Mouse (Mus musculus) large intestine, adult 2 months (tissue): ENCODE measurements around the gene Fli1. TPM values are rescaled to one million over a fixed set of nuclear protein-coding genes. Genes with fewer than 3 reads are reported as not detected.

Experiments used
- DNase-seq: peaks from one replicate; pipeline ENCODE4 v3.0.0-alpha.2; 2012; ENCODE audit warnings: low read depth, low spot score
- WGBS: fragments of 180-500 bp; shearing (Covaris S2); methylation state at CpG from one replicate; pipeline ENCODE4 v1.1.7; 2018; 5-methylcytosine and 5-hydroxymethylcytosine counted together
- polyA plus RNA-seq: library from polyadenylated mRNA; depleted of rRNA; stranded (reverse); fragments of >200 nt; gene quantifications from 2 replicates; pipeline ENCODE4 v1.2.3, GENCODE M21; 2012

Gene Fli1
- polyA plus RNA-seq, 1 experiment = 2.2 TPM

- WGBS = 70% methylated on average over 5 of the region's 5 CpGs
Observed at GRCm38 (mm10) chr9:32480418-32480817, 62.2 kb downstream of the Fli1 start.

GRCm38 (mm10) chr9:32478799-32479198, 63.9 kb downstream of the Fli1 start:
- DNase-seq = no peak
- 60% methylated on average over 3 of the region's 3 CpGs for WGBS

More at GRCm38 (mm10) chr9:32480418-32480817, 62.2 kb downstream of the Fli1 start:
- DNase-seq = no peak

- WGBS = 25% methylated on average over 2 of the region's 2 CpGs
- no peak for DNase-seq
Observed at GRCm38 (mm10) chr9:32478087-32478486, 64.6 kb downstream of the Fli1 start.

GRCm38 (mm10) chr9:32476604-32477003, 66.1 kb downstream of the Fli1 start:
- WGBS = 88% methylated on average over 10 of the region's 10 CpGs
- DNase-seq = no peak

GRCm38 (mm10) chr9:32474621-32475390, 67.9 kb downstream of the Fli1 start:
- 66% methylated on average over 10 of the region's 10 CpGs for WGBS

GRCm38 (mm10) chr9:32472346-32472745, 70.3 kb downstream of the Fli1 start:
- no peak for DNase-seq
- WGBS = 77% methylated on average over 3 of the region's 3 CpGs

More at GRCm38 (mm10) chr9:32474621-32475390, 67.9 kb downstream of the Fli1 start:
- no peak for DNase-seq

- WGBS = 86% methylated on average over 8 of the region's 8 CpGs
Observed at GRCm38 (mm10) chr9:32469123-32469751, 73.4 kb downstream of the Fli1 start.

GRCm38 (mm10) chr9:32468313-32468712, 74.3 kb downstream of the Fli1 start:
- 51% methylated on average over 1 of the region's 1 CpGs for WGBS
- DNase-seq = no peak

More at GRCm38 (mm10) chr9:32469123-32469751, 73.4 kb downstream of the Fli1 start:
- no peak for DNase-seq

- WGBS = 73% methylated on average over 8 of the region's 8 CpGs
- DNase-seq = no peak
Observed at GRCm38 (mm10) chr9:32467443-32467842, 75.2 kb downstream of the Fli1 start.

- 50% methylated on average over 8 of the region's 8 CpGs for WGBS
- DNase-seq = no peak
Observed at GRCm38 (mm10) chr9:32466861-32467260, 75.8 kb downstream of the Fli1 start.

GRCm38 (mm10) chr9:32456707-32457106, 86.0 kb downstream of the Fli1 start:
- DNase-seq = no peak
- 77% methylated on average over 3 of the region's 3 CpGs for WGBS

GRCm38 (mm10) chr9:32450161-32450560, 92.5 kb downstream of the Fli1 start:
- WGBS = 49% methylated on average over 7 of the region's 7 CpGs
- DNase-seq = no peak

GRCm38 (mm10) chr9:32448766-32449165, 93.9 kb downstream of the Fli1 start:
- DNase-seq = no peak
- 81% methylated on average over 5 of the region's 5 CpGs for WGBS

GRCm38 (mm10) chr9:32445789-32446188, 96.9 kb downstream of the Fli1 start:
- DNase-seq = no peak
- WGBS = 54% methylated on average over 3 of the region's 3 CpGs

- WGBS = 62% methylated on average over 6 of the region's 6 CpGs
- DNase-seq = no peak
Observed at GRCm38 (mm10) chr9:32444453-32445201, 98.0 kb downstream of the Fli1 start.

GRCm38 (mm10) chr9:32443817-32444216, 98.8 kb downstream of the Fli1 start:
- 66% methylated on average over 6 of the region's 6 CpGs for WGBS

GRCm38 (mm10) chr9:32443115-32443514, 99.5 kb downstream of the Fli1 start:
- no peak for DNase-seq
- 60% methylated on average over 3 of the region's 3 CpGs for WGBS

More at GRCm38 (mm10) chr9:32443817-32444216, 98.8 kb downstream of the Fli1 start:
- DNase-seq = no peak

GRCm38 (mm10) chr9:32434241-32435213, 108.1 kb downstream of the Fli1 start:
- DNase-seq = no peak
- 85% methylated on average over 19 of the region's 19 CpGs for WGBS

- WGBS = 76% methylated on average over 3 of the region's 3 CpGs
- no peak for DNase-seq
Observed at GRCm38 (mm10) chr9:32431061-32431460, 111.6 kb downstream of the Fli1 start.
